Mouse (Mus musculus) CD4-positive, CD25-positive, alpha-beta regulatory T cell, adult 2 months (primary cell): ENCODE measurements around the gene Ten1.
A peak's percentile ranks its signal among the peaks of the same experiment; 100 is the strongest.

ENCODE experiments used
- DNase-seq: peaks from one replicate; pipeline ENCODE4 v3.0.0-alpha.2; 2012; ENCODE audit warnings: low read depth, low spot score

The Ten1 gene

DNA sequence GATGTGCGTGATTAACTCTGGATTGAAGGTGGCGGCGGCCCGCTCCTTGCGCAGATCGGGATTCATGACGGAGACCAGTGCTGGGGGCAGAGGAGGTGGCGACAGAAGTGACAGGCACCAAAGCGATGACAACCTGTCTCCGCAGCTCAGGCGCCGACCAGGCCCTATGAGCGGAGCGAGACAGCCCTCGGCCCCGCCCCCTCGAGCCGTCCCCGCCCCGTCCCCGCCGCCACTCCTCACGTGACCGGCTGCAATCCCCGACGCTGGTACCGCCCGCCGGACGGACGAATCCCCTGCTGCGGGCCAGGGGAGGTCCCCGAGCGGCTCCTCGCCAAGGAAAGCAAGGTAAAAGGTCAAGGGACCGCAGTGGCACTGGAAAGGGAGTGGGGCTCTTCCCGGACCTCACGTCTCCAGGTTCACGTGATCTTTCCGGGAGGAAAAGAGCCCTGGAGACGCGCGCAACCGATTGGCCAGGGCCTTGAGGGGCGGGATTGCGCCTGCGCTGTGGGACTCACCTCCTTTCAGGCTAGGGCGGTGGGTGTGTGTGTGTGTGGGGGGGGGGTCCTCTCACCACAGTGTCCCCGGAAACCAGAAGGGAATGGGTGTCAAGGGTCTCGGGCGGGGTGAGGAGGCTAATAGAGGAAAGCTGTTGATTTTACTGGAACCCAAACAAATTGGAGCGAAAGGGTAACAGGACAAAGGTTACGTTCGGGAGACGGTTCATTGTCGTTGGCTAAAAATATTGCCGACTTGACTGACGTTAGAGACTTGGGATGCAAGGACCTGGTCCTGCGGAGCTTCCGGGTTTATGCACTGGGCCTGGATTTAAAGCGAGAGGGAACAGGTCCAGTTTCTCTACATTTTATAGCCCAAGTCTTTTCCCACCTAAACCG is at the start of gene Ten1, which contains the start of gene Acox1:
TSS of gene Ten1 (plus strand) at position 217 of the 893 bp plus-strand sequence.
TSS of gene Acox1 (minus strand) at position 407 of the 893 bp plus-strand sequence.
- DNase-seq, result peak; percentile 95

DNA sequence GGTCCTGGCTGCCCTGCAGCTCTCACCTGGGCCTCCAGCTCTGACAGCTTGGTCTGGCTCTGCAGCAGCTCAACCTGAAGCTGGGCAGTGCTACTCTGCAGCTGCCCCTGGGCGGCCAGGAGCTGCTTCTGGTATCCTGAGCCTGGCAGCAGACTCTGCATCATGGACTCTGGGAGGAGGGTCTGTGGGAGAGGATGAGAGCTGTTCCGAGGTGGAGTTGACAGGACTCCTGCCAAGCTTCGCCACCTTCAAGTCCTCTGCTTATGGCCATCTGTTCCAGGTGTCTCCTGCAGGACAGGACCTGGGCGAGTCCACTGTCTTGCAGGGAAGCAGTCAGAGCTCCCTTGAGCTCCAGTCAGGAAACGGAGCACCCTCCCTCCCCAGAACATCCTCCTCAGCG is 49.3 kb upstream of the Ten1 start:
- no peak for DNase-seq

DNA sequence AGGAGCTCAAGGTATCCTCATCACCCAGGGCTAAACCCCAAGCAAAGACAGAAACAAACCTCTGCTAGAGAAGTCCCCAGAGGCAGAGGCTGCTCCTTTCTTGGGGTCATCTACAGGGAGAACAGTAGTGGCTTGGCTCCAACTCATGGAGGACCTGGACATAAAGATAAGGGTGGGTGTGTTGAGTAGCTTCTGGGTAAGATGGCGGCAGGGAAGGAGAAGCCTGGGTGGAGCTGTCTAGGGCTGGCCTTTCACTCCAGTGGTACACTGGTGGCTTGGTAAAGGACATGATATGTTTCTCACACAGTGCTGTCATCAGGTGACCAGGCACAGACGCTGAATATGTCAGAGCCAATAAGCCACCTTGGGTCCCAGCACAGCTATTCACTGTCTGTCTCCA is 47.7 kb upstream of the Ten1 start:
- DNase-seq, result no peak

DNA sequence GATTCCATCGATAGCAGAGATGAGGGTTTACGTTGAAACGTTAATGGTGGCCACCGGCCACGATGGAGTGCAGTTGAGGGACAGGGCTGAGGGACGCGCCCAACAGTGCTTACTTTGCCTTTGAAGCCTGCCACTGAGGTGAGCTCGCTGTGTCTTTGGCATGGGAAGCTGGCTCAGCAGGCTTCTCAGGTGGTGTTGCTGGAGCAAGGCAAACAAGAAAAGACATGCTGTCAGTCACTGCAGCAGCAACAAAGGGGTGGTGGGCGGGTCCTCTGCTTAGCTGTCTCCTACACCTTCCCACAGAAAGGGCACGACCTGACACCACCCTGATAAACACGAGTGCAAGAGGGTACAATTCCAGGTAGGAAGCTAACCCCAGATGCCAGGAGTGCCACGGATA is 37.3 kb upstream of the Ten1 start:
- DNase-seq, result no peak

DNA sequence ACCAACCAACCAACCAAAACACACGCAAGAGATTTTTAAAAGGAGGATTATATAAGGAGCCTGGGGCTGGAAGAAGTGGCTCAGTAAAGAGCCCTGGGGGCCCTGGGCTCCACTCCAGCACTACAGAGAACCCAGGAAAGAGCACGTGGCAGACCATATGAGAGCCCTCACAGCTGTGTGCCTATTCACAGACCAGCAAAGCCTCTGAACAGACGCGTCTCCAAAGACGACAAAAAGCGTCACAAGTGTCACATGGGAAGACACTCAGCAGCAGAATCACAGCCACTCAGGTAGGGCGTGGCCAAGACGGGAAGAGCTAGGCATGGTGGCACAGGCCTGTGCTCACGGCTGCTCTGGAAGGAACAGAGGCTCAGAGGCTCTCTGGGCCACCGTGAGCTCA is 36.5 kb upstream of the Ten1 start:
- no peak for DNase-seq

DNA sequence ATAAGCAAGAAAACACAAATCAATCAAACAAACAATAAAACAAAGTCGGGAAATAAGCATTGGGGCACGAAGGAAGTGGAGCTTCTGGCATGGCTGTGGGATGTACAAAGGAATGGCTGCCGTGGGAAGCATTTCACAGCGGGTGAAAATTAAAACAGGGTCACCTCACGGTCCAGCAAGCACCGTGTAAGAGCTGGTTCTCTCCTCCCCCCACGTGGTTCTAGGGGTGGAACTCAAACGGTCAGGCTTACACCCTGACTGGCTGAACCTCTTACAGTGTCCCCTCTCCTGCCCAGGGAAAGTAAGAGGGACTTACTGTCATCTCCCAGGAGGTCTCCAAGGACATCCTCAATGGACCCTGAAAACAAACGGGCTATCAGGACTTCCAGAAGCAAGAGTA is 35.7 kb upstream of the Ten1 start:
- no peak for DNase-seq

DNA sequence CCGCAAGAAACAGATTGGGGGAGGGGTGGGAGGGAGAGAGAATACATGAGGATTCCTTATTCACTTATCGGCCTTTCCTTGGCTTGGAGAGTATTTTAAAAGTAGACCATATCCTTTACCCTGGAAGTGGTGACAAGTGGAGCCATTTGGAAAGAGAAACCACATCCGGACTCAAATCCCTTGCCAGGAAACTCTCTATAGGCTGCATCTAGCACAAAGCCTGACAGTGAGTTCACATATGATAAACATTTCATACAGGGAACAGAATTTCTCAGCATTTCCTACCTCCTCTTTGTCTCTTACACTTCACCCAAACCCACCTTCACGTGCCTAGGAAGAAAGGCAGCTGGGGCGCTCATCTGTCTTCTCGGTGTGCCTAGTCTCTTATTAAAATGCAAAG is 31.4 kb upstream of the Ten1 start:
- peak; percentile 22 for DNase-seq

DNA sequence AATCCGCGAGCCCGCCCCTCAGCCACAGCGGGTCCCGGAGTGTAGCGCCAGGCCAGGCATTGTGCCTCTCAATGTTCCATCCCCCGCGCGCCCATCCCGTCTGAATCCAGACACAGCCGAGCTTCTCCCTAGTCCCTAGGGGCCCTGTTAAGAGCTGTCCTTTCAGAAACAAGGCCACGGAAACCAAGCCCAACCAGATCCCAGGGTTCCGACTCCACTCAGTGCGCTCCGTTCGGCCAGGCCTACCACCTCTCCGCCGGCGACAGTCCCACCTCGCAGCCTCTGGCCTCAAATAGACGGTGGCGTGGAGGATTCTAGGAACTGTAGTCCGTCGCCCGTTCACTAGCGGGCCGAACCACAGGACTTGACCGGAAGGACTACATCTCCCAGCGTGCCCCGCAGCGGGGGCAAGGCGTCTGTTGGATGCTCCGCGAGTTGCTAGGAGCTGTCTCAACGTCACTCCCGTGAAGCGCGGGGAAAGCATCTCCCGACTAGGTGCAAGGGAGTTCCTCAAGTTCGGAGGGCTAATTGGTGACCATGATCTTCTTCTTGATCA is 30.7 kb upstream of the Ten1 start, which contains the start of gene Fbf1:
TSS of gene Fbf1 (minus strand) at position 283 of the 556 bp plus-strand sequence.
- DNase-seq, result peak; percentile 92

DNA sequence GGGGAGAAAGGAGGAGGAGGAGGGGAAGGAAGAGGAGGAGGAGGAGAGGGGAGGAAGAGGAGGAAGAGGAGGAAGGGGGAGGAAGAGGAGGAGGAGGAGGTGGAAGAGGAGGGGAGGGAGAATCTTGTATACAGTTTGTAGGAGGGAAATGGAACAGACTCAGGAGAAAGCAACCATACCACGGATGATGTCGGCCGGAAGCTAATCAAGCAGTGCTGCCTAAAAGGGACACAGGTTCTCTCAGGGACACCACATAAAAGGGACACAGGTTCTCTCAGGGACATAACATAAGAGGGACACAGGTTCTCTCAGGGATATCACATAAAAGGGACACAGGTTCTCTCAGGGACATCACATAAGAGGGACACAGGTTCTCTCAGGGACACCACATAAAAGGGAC is 29.4 kb upstream of the Ten1 start:
- no peak for DNase-seq

DNA sequence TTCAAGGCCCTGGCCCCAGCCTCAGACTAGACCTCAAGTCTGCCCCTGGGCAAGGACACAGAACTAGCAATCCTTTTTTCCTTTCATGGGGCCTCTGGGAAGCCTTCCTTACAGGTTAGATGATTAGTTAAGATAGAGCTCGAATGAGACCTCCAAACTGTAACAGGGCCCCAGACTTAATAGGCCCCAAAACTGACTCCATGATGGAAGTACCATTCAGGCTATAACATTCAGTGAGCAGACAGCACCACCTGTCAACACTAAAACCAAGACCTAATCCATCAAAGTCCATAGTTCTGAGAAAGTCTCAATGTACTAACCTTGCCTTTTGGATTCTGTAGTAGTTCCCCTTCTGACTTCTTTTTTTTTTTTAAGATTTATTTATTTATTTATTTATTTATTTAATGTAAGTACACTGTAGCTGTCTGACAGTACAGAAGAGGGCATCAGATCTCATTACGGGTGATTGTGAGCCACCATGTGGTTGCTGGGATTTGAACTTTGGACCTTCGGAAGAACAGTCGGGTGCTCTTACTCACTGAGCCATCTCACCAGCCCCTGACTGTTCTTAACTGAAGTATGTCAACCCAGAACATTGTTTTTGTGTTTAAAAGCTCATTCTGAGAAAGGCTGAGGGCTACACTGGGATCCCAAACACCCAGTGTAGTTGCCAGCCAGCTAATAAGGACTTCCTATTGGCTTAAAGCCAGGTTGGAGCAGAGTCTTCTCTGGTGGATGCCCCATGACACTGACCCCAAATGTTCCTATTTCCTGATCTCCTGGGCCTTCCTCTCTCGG is 28.5 kb upstream of the Ten1 start:
- DNase-seq, result no peak

DNA sequence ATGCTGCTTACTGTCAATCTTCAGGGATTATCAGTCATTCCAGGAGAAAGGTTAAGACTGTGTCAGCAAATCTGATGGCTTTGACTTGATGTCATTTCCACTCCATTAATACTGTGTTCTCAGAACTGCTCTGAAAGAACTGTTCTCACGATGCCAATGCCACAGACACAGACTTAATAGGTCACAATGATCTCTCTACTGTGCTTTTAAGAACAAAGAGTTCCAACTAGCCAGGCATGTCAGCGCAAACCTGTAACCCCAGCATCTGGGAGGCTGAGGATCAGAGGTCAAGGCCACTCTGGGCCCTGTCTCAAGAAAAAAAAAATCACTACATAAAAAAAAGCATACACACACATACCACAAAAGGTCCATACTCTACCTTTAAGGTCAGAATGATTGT is 26.7 kb upstream of the Ten1 start:
- DNase-seq, result no peak

DNA sequence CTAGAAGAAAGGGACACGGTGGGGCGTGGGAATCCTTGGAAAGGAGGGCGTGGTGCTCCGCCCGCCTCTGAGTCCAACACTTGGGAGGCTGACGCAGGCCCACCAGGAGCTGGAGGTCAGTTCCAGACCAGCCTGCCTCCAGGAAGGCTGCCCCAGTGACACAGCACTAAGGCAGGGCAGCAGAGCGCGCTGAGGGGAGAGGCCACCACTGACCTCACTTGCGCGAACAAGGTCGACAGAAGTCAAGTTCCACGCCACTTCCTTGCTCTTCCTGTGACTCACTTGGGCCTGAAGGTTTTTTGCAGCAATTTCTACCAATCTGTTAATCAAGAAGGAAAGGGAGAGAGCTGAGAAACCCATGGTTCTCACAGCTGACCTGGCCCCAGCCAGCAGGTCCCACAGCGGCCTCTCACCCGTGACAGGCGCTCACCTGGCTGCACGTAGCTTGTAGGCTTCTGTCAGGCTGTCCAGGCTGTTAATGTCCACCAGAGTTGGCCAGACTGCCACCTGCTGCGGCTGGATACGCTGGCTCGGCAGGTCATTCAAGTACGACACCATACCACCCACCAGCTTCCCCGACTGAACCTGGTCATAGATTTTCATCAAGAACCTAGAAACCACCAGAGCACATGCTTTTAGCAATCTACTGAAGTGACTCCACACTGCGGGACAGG is 23.7 kb upstream of the Ten1 start:
- no peak for DNase-seq

DNA sequence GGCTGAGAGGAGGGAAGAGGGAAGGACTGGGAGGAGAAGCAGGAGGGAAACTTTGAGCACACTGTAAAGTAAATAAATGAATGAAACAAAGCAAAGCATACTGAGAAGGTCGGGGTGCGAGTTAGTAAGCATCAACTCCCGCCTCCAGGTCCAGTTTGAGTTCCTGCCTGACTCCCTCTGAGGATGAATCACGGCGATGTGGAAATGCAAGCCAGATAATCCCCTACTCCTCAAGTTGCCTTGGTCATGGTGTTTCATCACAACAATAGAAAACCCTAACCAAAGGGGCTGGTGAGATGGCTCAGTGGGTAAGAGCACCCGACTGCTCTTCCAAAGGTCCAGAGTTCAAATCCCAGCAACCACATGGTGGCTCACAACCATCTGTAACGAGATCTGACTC is 22.6 kb upstream of the Ten1 start:
- DNase-seq, result no peak

DNA sequence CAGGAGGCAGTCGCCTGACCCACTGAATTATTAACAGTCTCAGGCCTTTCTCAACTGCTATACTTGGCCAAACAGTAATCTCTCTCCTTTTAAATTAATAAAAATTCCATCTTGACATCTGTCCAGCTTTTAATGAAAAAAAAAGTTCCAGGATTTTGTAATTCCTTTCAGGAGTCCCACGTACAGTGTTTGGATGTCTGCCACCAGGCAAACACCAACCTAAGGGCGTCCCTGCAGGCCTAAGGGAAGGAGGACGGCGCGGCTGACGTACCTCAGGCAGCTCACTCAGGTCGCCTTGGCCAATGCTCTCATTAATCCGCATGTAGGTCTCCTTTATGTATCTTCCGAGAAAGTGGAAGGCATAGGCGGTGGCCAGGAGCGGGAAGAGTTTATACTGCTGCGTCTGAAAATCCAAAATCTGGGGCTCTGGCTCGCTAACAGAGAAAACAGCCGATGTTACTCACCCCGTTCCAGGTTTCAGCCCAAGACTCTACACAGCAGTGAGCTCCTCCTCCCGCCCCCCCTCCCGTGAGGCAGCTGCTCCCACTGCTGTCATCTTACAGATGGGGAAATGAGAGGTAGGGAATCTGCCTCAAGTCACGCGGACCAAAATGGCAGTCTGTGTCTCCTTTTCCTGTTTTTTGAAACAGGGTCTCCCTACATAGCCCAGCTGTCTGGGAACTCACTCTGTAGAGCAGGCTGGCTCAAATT is 20.1 kb upstream of the Ten1 start:
- no peak for DNase-seq

DNA sequence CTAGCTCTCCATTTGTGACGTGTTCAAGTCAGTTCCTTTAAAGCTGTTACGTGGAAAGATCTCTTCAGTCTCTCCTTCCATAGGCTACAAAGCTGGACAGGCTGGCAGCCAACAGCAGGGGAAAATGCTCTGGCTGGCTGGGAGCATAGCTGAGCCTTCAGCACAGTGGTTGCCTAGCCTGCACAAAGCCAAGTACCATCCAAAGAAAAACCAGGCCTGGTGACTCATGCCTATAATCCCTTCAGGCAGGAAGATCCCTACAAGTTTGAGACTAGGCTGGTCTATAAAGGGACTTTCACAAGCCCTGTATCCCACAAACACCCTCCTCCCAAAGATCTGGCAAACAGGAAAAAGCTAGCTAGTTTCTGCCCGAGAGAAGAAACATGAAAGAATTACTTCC is 12.8 kb upstream of the Ten1 start:
- no peak for DNase-seq

DNA sequence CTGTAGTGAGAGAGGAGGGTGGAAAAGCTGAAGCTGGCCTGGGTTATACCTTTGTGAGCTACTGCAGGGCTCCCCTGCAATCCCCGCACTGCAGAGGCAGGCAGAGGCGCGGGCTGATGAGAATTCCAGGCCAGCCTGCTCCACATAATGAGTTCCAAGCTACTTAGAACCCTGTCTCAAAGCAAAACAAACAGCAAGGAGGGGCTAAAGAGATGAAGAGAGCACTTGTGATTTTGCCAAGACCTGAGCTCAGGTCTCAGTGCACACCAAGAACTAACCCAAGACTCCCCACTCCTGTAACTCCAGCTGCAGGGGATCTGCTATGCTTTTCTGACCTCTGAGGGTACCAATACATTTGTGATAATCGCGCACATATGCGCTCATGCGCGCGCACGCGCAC is 12.3 kb upstream of the Ten1 start:
- DNase-seq, result no peak

DNA sequence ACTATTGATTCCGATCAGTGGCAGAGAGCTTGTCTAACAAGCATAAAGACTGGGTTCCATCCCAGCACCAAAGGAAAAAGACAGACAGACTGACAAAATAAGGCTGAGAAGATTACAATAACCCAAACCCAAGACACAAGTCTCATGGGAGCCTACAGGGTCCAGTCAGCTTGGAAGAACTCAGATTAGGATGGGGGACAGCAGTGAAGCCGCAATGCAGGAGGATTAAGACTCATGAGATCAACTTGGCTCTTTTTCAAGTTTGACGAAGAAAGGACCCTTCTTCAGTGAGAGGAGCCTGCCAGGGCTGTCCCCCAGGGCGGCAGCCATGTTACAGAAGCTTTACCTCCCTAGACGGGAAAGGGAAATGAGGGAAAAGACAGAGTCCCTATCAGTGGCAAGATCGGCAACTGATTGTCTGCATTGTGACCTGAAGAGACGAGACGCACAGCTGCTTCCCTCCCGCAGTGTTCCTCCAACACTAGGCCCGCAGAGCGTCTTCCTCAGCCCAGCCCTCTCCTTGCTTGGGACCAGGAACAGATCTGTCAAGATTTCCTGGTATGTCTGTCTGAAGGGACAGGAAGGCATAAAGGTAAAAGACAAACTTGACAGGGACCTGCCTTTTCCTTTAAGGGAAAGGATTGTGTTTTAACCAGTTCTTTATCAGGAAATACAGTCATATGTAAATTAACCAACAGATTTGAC is 11.3 kb upstream of the Ten1 start:
- no peak for DNase-seq

DNA sequence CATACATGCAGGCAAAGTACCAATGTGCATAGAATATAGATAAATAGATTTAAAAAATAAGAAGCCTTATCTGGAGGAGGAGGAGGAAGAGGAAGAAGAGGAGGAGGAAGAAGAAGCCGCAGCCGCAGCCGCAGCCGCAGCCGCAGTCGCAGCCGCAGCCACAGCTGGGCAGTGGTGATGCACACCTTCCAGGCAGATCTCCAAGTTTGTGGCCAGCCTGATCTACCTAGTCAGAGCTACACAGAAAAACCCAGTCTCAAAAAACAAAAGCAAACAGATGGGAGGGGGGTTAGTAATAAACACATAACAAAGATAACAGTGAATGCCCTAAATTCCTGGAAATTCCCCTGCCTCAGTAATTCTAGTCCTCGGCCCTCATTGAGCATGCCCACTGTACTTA is 4.0 kb upstream of the Ten1 start:
- DNase-seq, result peak; percentile 38

DNA sequence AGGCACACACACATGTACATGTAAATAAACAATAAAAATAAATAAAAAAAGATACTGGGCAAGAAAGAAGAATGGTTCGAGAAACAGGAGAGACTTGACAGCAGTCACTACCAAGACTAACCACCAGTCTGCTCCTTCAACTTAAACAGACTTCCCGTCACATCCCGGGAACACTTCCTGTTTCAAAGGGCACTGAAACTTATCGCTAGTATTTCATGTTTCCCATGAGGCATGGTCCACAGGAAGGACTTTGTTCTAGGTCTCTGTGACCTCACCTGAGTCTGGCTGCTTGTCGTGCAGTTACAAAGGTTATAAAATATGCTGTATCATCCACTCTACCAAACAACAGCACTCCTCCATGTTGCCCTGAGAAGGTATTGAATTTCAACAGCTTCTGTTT is 3.4 kb upstream of the Ten1 start:
- peak; percentile 33 for DNase-seq

DNA sequence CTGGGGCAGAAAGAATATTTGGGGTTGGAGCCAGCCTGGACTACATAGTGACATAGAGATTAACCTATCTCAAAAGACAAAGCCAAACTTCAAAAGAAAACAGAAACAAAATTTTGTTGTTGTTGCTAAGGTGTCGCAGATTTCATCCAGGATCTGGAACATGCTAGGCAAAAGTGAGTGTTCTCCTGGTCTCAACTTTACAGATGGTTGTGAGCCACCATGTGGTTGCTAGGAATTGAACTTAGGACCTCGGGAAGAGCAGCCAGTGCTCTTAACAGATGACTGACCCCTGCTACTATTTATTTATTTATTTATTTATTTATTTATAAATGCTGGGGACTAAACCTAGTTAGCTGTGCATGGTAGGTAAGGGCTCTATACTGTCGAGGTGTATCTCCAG is 2.3 kb upstream of the Ten1 start:
- no peak for DNase-seq
